Mouse (Mus musculus) gastrocnemius, postnatal 36 days (tissue): Measurements from ENCODE around the gene Vps37b. TPM values are rescaled to one million over a fixed set of nuclear protein-coding genes. Genes with fewer than 3 reads are reported as not detected.

ENCODE experiments used
- DNase-seq, 2 experiments: peaks; one replicate each; pipeline ENCODE4 v3.0.0; 2022
- intact Hi-C: fragments of 180-260 bp; cut with DNase I; formaldehyde crosslinking; loops from one replicate; pipeline ENCODE4 v1.15.1; 2025
- microRNA-seq, 2 experiments: library from miRNA; unstranded; fragments of <30 nt; microRNA quantifications; one replicate each; pipeline ENCODE4 v1.2.0; 2021
- total RNA-seq, 2 experiments: library from RNA; stranded (reverse); gene quantifications; 2 replicates each; pipeline ENCODE4 v1.2.3; 2021

Gene Vps37b
- total RNA-seq, 2 experiments from 2014 or later: 4.7 to 4.8 TPM

DNA sequence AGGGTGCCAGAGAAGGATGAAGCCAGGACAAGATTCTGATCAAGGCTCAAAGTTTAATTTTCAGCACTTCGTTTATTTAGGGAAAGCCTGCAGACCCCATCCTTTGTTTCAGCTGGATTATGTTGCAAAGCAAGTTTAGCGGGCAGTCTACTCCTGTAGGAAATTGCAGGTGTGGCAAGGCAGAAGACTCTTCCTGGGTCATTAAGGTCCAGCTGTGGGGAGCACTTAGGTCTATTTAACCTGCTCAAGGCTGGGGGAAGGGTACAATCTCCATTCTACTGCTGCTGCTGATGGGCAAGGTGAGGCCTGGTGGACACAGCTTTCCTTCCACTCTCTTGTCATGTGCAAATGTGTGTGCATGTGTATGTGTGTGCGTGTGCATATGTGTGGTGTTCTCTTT lies 73.1 kb downstream of the Vps37b start:
- intact Hi-C loops: no loop called here
- no peak for DNase-seq

- DNase-seq: no peak
- intact Hi-C loops: no loop called here
These were observed 74.9 kb downstream of the Vps37b start for GRCm38 (mm10) chr5:123957213-123957612.

Small RNA genes lying within 50 kb of the gene (microRNA-seq; reads per million reads assigned to microRNA genes)
- 0 reads per million in 2 experiments for gene Mir7032

Other genes with a start within 250 kb of the Vps37b start
- under 1 TPM in 1 of 2 experiments, not detected in 1; 0.22 TPM for gene Hcar2, start 166.8 kb downstream of the Vps37b start, total RNA-seq
- under 1 TPM in 1 of 2 experiments, not detected in 1; 0.54 TPM for gene Hcar1, start 152.2 kb downstream of the Vps37b start, total RNA-seq
- 10 to 100 TPM; 40.7 to 42.5 TPM for gene Denr, start 125.1 kb downstream of the Vps37b start, total RNA-seq
- under 1 TPM in 1 of 2 experiments, not detected in 1; 0.47 TPM for gene Gm43518, start 104.9 kb downstream of the Vps37b start, total RNA-seq
- gene Ccdc62, start 101.6 kb downstream of the Vps37b start, total RNA-seq: 1 to 10 TPM; 1.1 to 1.6 TPM
- gene Hip1r, start 58.6 kb downstream of the Vps37b start, total RNA-seq: 1 to 10 TPM; 7.2 to 8.1 TPM
- gene Abcb9, start 63.5 kb upstream of the Vps37b start, total RNA-seq: 1 to 10 TPM; 8.1 to 8.8 TPM
- 10 to 100 TPM; 10.5 to 10.6 TPM for gene Ogfod2, start 80.0 kb upstream of the Vps37b start, total RNA-seq
- gene Arl6ip4, start 83.8 kb upstream of the Vps37b start, total RNA-seq: 10 to 100 TPM; 42.8 to 47.6 TPM
- gene Pitpnm2, start 217.5 kb upstream of the Vps37b start, total RNA-seq: 10 to 100 TPM; 18.0 to 19.3 TPM